Mouse (Mus musculus) lung, embryonic 14.5 days (tissue): ENCODE results near the gene Spag9. TPM values are rescaled to one million over a fixed set of nuclear protein-coding genes. Genes with fewer than 3 reads are reported as not detected.

Experiments used
- ATAC-seq: fragments of 200-750 bp; cut with Nextera tagmentation; 2 replicates; pipeline ENCODE4 v1.8.0; 2017; ENCODE audit warnings: mild to moderate bottlenecking, moderate TSS enrichment, moderate library complexity; ENCODE audit not compliant: insufficient read depth
- DNase-seq: peaks from one replicate; pipeline ENCODE4 v3.0.0-alpha.2; 2015
- H3K27ac ChIP-seq: fragments of 300-500 bp; sonication (generic); 2 replicates; pipeline ENCODE4 v1.5.1; 2014; ENCODE audit warnings: low read depth, mild to moderate bottlenecking, moderate library complexity
- H3K27me3 ChIP-seq: fragments of 300-500 bp; sonication (generic); 2 replicates; pipeline ENCODE4 v1.6.1; 2014; ENCODE audit warnings: low read length, control low read depth; ENCODE audit not compliant: insufficient read depth
- H3K36me3 ChIP-seq: fragments of 300-500 bp; sonication (generic); 2 replicates; pipeline ENCODE4 v1.6.1; 2014; ENCODE audit warnings: control low read depth; ENCODE audit not compliant: insufficient read depth
- H3K4me1 ChIP-seq: fragments of 300-500 bp; sonication (generic); 2 replicates; pipeline ENCODE4 v1.6.1; 2014; ENCODE audit warnings: antibody characterized with exemption, control low read depth; ENCODE audit not compliant: insufficient read depth
- H3K4me2 ChIP-seq: fragments of 300-500 bp; sonication (generic); 2 replicates; pipeline ENCODE4 v1.6.1; 2014; ENCODE audit warnings: mild to moderate bottlenecking
- H3K4me3 ChIP-seq: fragments of 300-500 bp; sonication (generic); 2 replicates; pipeline ENCODE4 v1.5.1; 2014; ENCODE audit warnings: low read depth, low read length
- H3K9ac ChIP-seq: fragments of 300-500 bp; sonication (generic); 2 replicates; pipeline ENCODE4 v1.6.1; 2014
- H3K9me3 ChIP-seq: fragments of 300-500 bp; sonication (generic); 2 replicates; pipeline ENCODE4 v1.6.1; 2016; ENCODE audit warnings: low read depth, low read length, control low read depth
- CTCF ChIP-seq: IDR thresholded peaks from 2 replicates; pipeline ENCODE4 v1.5.1; 2016; ENCODE audit warnings: antibody characterized with exemption, low read depth
- WGBS: fragments of 180-500 bp; shearing (Covaris S2); extraction: QIAGEN DNeasy Blood & Tissue Kit; methylation state at CpG from one replicate; pipeline ENCODE4 v1.1.7; 2014; 5-methylcytosine and 5-hydroxymethylcytosine counted together
- polyA plus RNA-seq: library from polyadenylated mRNA; unstranded; fragments of >200 nt; fragmentation: Nextera tagmentation; extraction: Ambion mirVana; gene quantifications from 2 replicates; pipeline ENCODE4 v1.2.1, GENCODE M21; 2014

The Spag9 gene
- polyA plus RNA-seq, 1 experiment from 2014 or later = 55.8 TPM

DNA sequence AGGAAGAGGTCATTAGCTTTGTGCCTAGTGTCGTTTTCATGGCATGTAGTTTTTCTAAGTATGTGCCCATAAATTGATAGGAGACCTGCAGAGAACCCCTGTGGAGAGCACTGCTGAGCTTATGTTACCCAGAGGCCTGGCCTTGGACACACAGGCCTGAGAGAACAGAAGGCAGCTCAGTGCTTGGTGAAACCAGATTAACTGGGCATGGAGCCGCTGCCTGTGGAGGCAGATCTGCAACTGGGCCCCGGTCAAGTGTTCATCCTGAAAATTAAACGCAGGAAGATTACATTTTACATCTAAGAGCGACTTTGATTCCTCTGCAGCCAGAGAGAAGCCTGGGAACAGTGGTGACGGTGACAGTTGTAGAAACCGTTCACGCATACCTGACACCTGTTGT, 132.6 kb downstream of the Spag9 start:
- no peaks in the 10 kb centered on the region for H3K4me1 ChIP-seq
- H3K27me3 ChIP-seq = no peaks in the 10 kb centered on the region
- TF ChIP-seq CTCF = no peak
- no peak overlapping the region for H3K4me3 ChIP-seq
- no peak for ATAC-seq
- H3K27ac ChIP-seq = no peak overlapping the region
- H3K36me3 ChIP-seq = peaks cover 17% of the 10 kb centered on the region; the same call in 1 of the 2 replicates
- DNase-seq = no peak
- no peak overlapping the region for H3K9ac ChIP-seq
- 89% methylated on average over 8 of the region's 8 CpGs for WGBS
- H3K4me2 ChIP-seq = no peak overlapping the region
- H3K9me3 ChIP-seq = no peaks in the 10 kb centered on the region

DNA sequence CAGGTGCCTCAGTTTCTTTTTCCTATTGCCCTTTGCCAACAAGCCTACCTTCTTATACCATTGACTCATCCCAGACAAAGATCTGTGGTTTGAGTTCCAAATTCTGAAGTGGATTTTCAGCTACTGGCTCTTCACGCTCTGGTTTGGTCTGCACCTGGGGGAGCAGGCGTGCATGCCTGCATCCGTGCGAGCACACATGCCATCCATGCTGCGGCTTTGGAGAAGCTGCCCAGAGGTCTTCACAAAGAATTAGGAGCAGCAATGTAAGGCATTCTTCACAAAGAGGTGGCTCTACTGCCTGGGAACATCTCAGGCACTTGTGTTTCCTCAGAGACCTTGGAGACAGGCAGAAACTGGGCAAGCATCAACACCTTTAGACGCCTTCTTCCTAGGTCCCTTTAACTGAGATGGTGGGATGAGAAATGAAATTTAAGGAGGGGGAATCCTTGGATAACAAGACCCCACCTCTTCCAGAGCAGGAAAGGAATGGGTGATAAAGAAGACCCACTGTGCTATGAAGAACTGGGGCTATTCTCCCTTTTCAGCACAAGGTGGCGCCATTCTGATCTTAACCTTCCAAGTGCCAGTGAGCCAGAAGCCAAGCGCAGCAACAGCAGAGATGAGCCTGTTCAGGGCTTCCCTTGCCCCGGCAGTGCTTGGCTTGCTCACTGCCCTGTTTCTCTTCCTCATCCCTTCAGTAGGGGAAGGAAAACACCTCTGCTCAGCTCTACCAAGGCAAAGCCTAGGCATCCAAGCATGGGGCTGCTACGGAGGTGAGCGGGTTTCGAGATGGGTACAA, 133.6 kb downstream of the Spag9 start:
- H3K36me3 ChIP-seq = peaks cover 9% of the 10 kb centered on the region; the same call in 1 of the 2 replicates
- no peak overlapping the region for H3K4me2 ChIP-seq
- H3K4me3 ChIP-seq = no peak overlapping the region
- no peak overlapping the region for H3K9ac ChIP-seq
- peak; percentile 26; the same call in 1 of the 2 replicates for ATAC-seq
- no peak overlapping the region for H3K27ac ChIP-seq
- no peaks in the 10 kb centered on the region for H3K9me3 ChIP-seq
- peak; percentile 89 for DNase-seq
- H3K4me1 ChIP-seq = peaks cover 6% of the 10 kb centered on the region; the same call in 1 of the 2 replicates
- TF ChIP-seq CTCF = peak; percentile 89
- 64% methylated on average over 12 of the region's 12 CpGs for WGBS
- H3K27me3 ChIP-seq = no peaks in the 10 kb centered on the region

DNA sequence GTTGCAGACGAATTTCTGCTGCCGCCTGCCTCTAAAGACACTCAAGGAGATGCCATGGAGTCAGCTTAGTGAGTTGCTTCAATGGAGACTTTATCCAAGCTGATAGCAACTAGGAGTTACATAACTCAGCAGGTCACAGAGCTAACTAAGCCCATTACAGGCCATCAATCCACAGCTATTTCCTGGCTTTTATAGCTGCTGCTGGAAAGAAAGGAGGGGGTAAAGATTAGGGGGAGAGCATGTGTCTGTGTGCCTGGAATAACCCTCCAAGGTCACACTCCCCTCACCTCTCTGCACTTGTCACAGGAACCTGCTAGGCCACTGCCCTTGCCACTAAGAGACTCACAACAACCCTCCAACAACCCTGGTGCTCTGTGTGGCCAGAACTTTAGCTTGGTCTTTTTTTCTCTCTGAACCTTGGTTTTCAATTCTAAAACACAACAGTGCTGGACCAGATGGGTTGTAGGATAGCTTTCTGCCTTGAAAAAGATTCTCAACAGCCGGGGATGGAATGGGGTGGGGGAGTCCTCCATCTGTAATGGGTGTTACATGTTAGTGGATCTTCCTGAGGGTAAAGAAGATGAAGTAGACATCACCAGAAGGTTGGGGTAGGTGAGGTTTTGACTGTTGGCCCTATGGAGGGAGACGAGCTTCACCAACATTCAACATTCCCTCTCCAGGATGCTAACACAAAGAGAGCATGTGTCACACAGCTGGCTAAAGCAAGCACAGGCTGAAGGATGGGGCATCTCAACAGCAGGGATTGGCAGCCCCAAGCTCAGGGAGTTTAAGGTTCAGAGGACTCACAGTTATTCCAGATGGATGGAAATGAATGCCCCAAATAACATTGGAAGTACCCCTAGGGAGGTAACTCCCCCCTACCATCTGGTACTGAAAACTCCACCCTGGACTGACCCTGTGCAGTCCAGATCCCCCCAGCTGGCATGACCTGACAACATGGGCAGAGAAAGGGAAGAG, 134.5 kb downstream of the Spag9 start:
- Histone ChIP-seq H3K4me3 (no peak overlapping the region), H3K36me3 (0 out of 2 replicates have a peak, but pooled peaks cover 5% of the 10 kb centered on the region), H3K27me3 (no peaks in the 10 kb centered on the region), H3K4me1 (peaks cover 8% of the 10 kb centered on the region; the same call in 1 of the 2 replicates), H3K9ac (no peak overlapping the region), H3K27ac (no peak overlapping the region), H3K9me3 (no peaks in the 10 kb centered on the region), H3K4me2 (no peak overlapping the region)
- ATAC-seq = no peak
- WGBS = 55% methylated on average over 4 of the region's 4 CpGs
- no peak for TF ChIP-seq CTCF
- no peak for DNase-seq

DNA sequence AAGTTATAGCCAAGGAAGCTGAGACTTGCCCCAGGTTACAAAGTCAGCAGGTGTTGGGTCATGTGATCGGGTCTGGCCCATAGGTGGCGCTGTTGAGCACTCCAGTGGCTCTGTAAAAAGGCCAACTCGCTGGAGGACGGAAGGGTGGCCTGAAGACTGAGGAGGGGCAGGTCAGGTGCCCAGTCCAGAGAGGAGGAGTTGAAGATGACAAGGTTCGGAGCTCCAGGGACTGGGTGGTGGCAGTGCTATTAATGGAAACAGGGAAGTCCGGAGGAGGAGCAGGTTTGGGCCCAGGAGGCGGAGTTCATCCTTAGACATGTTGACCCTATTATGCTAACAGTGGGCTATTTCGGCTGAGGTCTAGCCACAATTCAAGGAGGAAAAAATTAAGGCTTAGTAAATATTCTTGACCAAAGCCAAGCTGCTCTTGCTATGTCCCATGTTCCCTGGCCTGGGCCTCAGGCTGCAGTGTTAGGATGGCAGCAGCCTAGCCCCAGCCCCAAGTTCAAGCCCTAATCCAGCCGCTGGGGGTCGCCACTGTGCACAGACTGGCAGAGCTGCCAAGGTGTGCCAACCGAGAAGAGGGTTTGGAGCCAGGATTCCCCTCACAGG, 137.6 kb downstream of the Spag9 start:
- peak; percentile 98 for TF ChIP-seq CTCF
- Histone ChIP-seq H3K36me3 (no peaks in the 10 kb centered on the region), H3K27me3 (no peaks in the 10 kb centered on the region), H3K4me3 (no peak overlapping the region), H3K9me3 (no peaks in the 10 kb centered on the region), H3K27ac (peak overlapping the region; percentile 48; the same call in 1 of the 2 replicates), H3K9ac (no peak overlapping the region), H3K4me2 (peak overlapping the region; percentile 35; the same call in 1 of the 2 replicates), H3K4me1 (peaks cover 12% of the 10 kb centered on the region)
- ATAC-seq (peak; percentile 29; the same call in 1 of the 2 replicates), DNase-seq (peak; percentile 90)
- 21% methylated on average over 11 of the region's 11 CpGs for WGBS

DNA sequence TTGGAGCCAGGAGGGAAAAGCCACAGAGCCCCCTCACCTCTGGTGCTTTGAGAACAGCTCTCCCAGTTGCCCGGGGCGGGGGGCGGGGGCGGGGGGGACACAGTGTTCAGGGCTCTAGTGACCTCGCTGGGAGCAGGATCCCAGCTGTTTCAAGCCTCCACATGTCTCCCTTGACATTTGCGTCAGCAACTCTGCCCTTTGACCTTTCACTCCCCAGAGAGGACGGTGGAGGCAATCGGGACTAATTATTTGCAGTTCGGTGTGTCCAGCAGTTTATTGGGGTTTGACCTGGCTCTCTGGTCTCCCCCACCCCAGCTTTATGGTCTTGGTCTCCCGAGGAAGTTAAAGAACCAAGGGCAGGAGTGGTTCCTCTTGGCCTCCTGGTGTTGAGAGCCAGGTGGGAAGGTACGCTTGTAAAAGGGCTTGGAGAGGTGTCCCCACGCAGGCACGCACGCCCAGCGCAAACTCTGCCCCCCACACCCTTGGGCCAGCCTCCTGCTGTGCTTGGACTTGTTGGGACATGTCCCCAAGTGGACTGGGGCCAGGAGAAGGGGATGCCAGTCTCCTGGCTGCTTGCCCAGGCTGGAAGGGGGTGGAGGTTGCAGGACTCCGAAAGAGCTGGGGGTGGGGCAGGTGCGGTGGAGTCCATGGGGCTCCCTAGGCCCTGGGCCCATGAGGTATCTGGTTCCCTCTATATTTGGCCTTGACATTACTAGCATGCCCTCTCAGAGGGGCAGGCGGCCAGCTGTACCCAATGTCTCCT, 138.4 kb downstream of the Spag9 start:
- Histone ChIP-seq H3K9ac (0 out of 2 replicates have a peak overlapping the region, but pooled peaks have one; percentile 20), H3K27me3 (no peaks in the 10 kb centered on the region), H3K4me1 (peaks cover 12% of the 10 kb centered on the region), H3K4me3 (no peak overlapping the region), H3K27ac (peak overlapping the region; percentile 48; the same call in 1 of the 2 replicates), H3K4me2 (no peak overlapping the region), H3K9me3 (no peaks in the 10 kb centered on the region), H3K36me3 (no peaks in the 10 kb centered on the region)
- no peak for TF ChIP-seq CTCF
- DNase-seq (peak; percentile 67), ATAC-seq (0 out of 2 replicates have a peak, but pooled peaks have one; percentile 13)
- 39% methylated on average over 18 of the region's 18 CpGs for WGBS

DNA sequence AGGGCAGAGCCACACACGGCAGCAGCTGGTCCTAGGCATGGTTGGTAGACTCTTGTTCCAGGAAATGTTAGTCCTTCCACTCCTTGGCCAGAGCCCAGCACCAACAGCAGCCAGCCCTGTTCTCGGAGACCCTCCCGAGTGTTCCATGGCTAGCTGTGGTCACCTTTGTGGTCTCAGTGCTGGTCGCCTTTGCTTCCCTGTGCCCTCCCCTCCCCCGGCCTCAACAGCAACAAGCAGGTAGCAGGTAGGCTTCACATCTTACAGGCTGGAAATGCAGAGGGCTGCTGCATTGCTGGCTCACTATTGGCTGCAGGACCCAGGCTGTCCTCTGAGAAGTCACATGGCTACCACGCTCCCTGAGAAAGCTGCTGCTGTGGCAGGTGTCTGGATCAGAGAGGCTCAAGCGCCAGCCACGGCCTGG, 139.7 kb downstream of the Spag9 start:
- no peaks in the 10 kb centered on the region for H3K36me3 ChIP-seq
- DNase-seq (no peak), ATAC-seq (no peak)
- 61% methylated on average over 8 of the region's 8 CpGs for WGBS
- H3K27me3 ChIP-seq = no peaks in the 10 kb centered on the region
- H3K4me2 ChIP-seq = no peak overlapping the region
- H3K4me3 ChIP-seq = no peak overlapping the region
- no peaks in the 10 kb centered on the region for H3K9me3 ChIP-seq
- H3K4me1 ChIP-seq = peaks cover 12% of the 10 kb centered on the region
- no peak overlapping the region for H3K9ac ChIP-seq
- TF ChIP-seq CTCF = no peak
- H3K27ac ChIP-seq = no peak overlapping the region
